8 mouse cellular contexts compared by ENCODE assay signal in genomic region chr6:29767813-29768660, GRCm38 (mm10). TPM values are rescaled to one million over a fixed set of nuclear protein-coding genes. Genes with fewer than 3 reads are reported as not detected.
DNase-seq lines count a peak whose midpoint lies in the region; ATAC-seq lines count a peak whose summit lies in the region.

Gene Ahcyl2 (plus strand): TSS chr6:29768011.

- H3K27me3 ChIP-seq in heart, embryonic 14.5 days (ENCODE audit: control insufficient read depth, insufficient read depth, low read length): no peaks in the 10 kb centered on the region
- H3K27me3 ChIP-seq in liver, embryonic 13.5 days: no peaks in the 10 kb centered on the region
- no peaks in the 10 kb centered on the region for H3K27me3 ChIP-seq in stomach, embryonic 16.5 days (ENCODE audit: control insufficient read depth, insufficient read depth, low read length)

- H3K4me2 ChIP-seq in heart, embryonic 14.5 days (ENCODE audit: low read length): peak within 1 kb of the TSS; percentile 68
- peak within 1 kb of the TSS; percentile 99 for H3K4me2 ChIP-seq in liver, embryonic 13.5 days
- H3K4me2 ChIP-seq in stomach, embryonic 16.5 days (ENCODE audit: low read depth, low read length): peak within 1 kb of the TSS; percentile 71

- DNase-seq in CD4-positive, CD25-positive, alpha-beta regulatory T cell, adult 2 months (ENCODE audit: low read depth, low spot score): peak; percentile 99
- peak; percentile 92 for DNase-seq in fibroblast of lung, adult 2 months (ENCODE audit: low read depth)
- DNase-seq in kidney, postnatal 14 days: peak; percentile 98
- DNase-seq in liver, embryonic 13.5 days: peak; percentile 89
- DNase-seq in neural tube, embryonic 10.5 days (ENCODE audit: extremely low spot score, low spot score): peak; percentile 91

- H3K27ac ChIP-seq in brown adipose tissue, adult 24 weeks (replicated peaks; ENCODE audit: low read depth, low read length): peak within 1 kb of the TSS; percentile 74
- peak within 1 kb of the TSS; percentile 74 to 88 for H3K27ac ChIP-seq in heart, embryonic 14.5 days (replicated peaks in 1 of 2; ENCODE audit: control insufficient read depth in 1 of 2, insufficient read depth in 1 of 2, low read depth in 2 of 2, low read length in 2 of 2)
- H3K27ac ChIP-seq in liver, embryonic 13.5 days: peak within 1 kb of the TSS; percentile 82
- H3K27ac ChIP-seq in stomach, embryonic 16.5 days (ENCODE audit: low read length): peak within 1 kb of the TSS; percentile 85

- H3K4me1 ChIP-seq in brown adipose tissue, adult 24 weeks (ENCODE audit: control insufficient read depth, insufficient read depth, insufficient read length, low read length): peaks cover 7% of the 10 kb centered on the region; the same call in 1 of the 2 replicates
- H3K4me1 ChIP-seq in heart, embryonic 14.5 days (ENCODE audit: control insufficient read depth in 2 of 2, insufficient read depth in 2 of 2, low read length in 2 of 2): peaks cover 0 to 7% of the 10 kb centered on the region in 2 experiments; a peak in 2 of 4 replicates
- H3K4me1 ChIP-seq in liver, embryonic 13.5 days (replicated peaks): peaks cover 29% of the 10 kb centered on the region
- H3K4me1 ChIP-seq in stomach, embryonic 16.5 days (ENCODE audit: control insufficient read depth, insufficient read depth, low read length): peaks cover 4% of the 10 kb centered on the region; the same call in 1 of the 2 replicates

- H3K4me3 ChIP-seq in brown adipose tissue, adult 24 weeks (ENCODE audit: insufficient read depth, low read depth, low read length): peak within 1 kb of the TSS; percentile 88
- H3K4me3 ChIP-seq in heart, embryonic 14.5 days (ENCODE audit: control insufficient read depth in 1 of 2, insufficient read depth in 1 of 2, low read depth in 1 of 2, low read length in 2 of 2): peak within 1 kb of the TSS; percentile 87 to 94
- H3K4me3 ChIP-seq in liver, embryonic 13.5 days (replicated peaks): peak within 1 kb of the TSS; percentile 89
- peak within 1 kb of the TSS; percentile 72 for H3K4me3 ChIP-seq in stomach, embryonic 16.5 days (replicated peaks; ENCODE audit: low read length)

- H3K9ac ChIP-seq in heart, embryonic 14.5 days (ENCODE audit: low read length): peak within 1 kb of the TSS; percentile 93
- H3K9ac ChIP-seq in liver, embryonic 13.5 days: peak within 1 kb of the TSS; percentile 89
- peak within 1 kb of the TSS; percentile 79 for H3K9ac ChIP-seq in stomach, embryonic 16.5 days (ENCODE audit: low read length)

- H3K9me3 ChIP-seq in heart, embryonic 14.5 days (ENCODE audit: control insufficient read depth, low read length): no peaks in the 10 kb centered on the region
- no peaks in the 10 kb centered on the region for H3K9me3 ChIP-seq in liver, embryonic 13.5 days (replicated peaks)
- H3K9me3 ChIP-seq in stomach, embryonic 16.5 days (replicated peaks; ENCODE audit: control insufficient read depth, low read length): no peaks in the 10 kb centered on the region

- under 1% methylated on average over 55 of the region's 61 CpGs for WGBS in heart, embryonic 14.5 days
- WGBS in liver, embryonic 13.5 days (ENCODE audit: insufficient replicate concordance): under 1% methylated on average over 61 of the region's 61 CpGs
- under 1% methylated on average over 57 of the region's 61 CpGs for WGBS in stomach, embryonic 16.5 days

- no peaks in the 10 kb centered on the region for H3K36me3 ChIP-seq in heart, embryonic 14.5 days (ENCODE audit: control insufficient read depth, insufficient read depth, low read length)
- no peaks in the 10 kb centered on the region for H3K36me3 ChIP-seq in liver, embryonic 13.5 days
- H3K36me3 ChIP-seq in stomach, embryonic 16.5 days (ENCODE audit: control insufficient read depth, insufficient read depth, low read length): no peaks in the 10 kb centered on the region

- peak; percentile 98 for ATAC-seq in heart, embryonic 14.5 days (ENCODE audit: insufficient number of reproducible peaks, insufficient read depth, low FRiP score, low read depth)
- ATAC-seq in liver, embryonic 13.5 days (ENCODE audit: low read depth): peak; percentile 94
- ATAC-seq in stomach, embryonic 16.5 days (ENCODE audit: insufficient read depth, low FRiP score): peak; percentile 99

RNA-seq across cellular contexts. Expression of gene Ahcyl2, which starts in this region (rescaled TPM):
- 37.9 and 55.9 TPM in 2 replicates for polyA plus RNA-seq in brown adipose tissue, adult 24 weeks (2012; ENCODE audit: insufficient read depth, insufficient read length, missing spikeins)
- polyA plus RNA-seq in heart, embryonic 14.5 days (2014; fragmentation: Nextera tagmentation; extraction: Ambion mirVana): 10.5 and 11.7 TPM in 2 replicates
- 4.1 and 4.3 TPM in 2 replicates for polyA plus RNA-seq in liver, embryonic 13.5 days (2015; fragmentation: Nextera tagmentation; extraction: Ambion mirVana)
- 45.8 and 48.0 TPM in 2 replicates for polyA plus RNA-seq in stomach, embryonic 16.5 days (2015; fragmentation: Nextera tagmentation; extraction: Ambion mirVana)

Comparison
In these comparisons a context has a peak if more than half of its experiments do, and no peak if none do; other contexts are left out.
1. Peak in every context shown above with its lines: DNase-seq, ATAC-seq, H3K4me3 ChIP-seq and H3K27ac ChIP-seq.